Mouse (Mus musculus) right cerebral cortex, postnatal 25 days (tissue): ENCODE results near the gene Cyp4f18.
A peak's percentile ranks its signal among the peaks of the same experiment; 100 is the strongest.
"Not testable (repeated sequence)": the region's sequence is repeated elsewhere in the genome, so short reads cannot be mapped to it uniquely, and the experiment has no call there.

Source experiments
- DNase-seq: peaks from one replicate; pipeline ENCODE4 v3.0.0; 2022

Gene Cyp4f18

DNA sequence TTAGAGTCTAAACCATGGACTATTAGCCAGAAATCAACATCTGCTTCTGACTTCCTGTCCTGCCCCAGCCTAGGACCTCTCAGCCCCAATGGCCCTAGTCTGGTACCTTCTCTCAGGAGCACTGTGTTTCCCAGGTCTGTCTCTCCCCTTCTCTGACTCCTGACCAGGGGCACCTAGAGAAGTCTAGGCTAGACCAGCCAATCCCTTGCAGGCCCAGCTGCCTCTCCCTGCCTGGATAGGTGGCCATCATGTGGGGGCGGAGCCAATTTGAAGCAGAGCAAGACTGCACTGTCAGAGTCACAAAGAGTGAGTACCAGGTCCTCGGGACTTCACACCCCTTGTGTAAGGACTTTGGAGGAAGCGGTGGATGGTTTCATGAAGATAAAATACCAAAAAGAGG, at the start of gene Cyp4f18:
Cyp4f18 (minus strand) TSS at position 154 of the 400 bp plus-strand sequence.
- DNase-seq: no peak

DNA sequence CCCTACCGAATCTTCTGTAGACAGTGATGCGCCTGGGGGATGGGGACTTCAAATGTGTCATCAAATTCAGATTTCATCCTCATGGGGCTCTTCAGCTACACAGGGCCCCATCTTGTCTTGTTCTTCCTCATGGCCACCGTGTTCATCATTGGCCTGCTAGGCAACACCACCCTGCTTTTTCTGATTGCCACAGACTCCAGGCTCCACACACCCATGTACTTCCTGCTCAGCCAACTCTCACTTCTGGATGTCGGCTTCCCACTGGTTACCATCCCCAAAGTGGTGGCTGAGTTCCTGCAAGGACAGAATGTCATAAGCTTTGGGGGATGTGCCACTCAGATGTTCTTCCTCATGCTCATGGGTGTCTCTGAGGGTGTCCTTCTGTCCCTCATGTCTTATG, 48.2 kb upstream of the Cyp4f18 start:
- DNase-seq: not testable (repeated sequence)

GRCm38 (mm10) chr8:72054633-72055032, 45.2 kb upstream of the Cyp4f18 start:
- not testable (repeated sequence) for DNase-seq

DNA sequence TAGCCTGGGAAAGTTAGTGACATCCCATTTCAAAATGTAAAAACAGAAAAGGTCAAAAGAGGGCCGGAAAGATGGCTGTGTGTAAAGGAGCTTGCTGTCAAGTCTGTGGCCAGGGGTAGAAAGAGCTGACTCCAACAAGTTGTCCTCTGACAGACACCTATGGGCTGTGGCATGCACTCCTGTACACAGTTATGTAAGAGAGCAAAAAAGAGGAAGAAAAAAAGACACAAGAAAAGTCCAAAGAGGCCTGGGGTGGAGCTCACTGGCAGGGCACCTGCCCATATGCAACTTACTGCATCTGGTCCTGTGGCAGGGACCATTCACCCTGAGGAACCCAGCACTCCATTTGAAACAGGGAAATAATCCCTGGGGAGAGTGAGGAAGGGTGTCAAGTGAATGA, 33.1 kb upstream of the Cyp4f18 start:
- no peak for DNase-seq

- DNase-seq: not testable (repeated sequence)
Observed at GRCm38 (mm10) chr8:72040918-72041317, 31.5 kb upstream of the Cyp4f18 start, which contains the start of gene Olfr372. TSS of gene Olfr372 (plus strand) at chr8:72041218.

GRCm38 (mm10) chr8:72032926-72033325, 23.5 kb upstream of the Cyp4f18 start:
- not testable (repeated sequence) for DNase-seq

DNA sequence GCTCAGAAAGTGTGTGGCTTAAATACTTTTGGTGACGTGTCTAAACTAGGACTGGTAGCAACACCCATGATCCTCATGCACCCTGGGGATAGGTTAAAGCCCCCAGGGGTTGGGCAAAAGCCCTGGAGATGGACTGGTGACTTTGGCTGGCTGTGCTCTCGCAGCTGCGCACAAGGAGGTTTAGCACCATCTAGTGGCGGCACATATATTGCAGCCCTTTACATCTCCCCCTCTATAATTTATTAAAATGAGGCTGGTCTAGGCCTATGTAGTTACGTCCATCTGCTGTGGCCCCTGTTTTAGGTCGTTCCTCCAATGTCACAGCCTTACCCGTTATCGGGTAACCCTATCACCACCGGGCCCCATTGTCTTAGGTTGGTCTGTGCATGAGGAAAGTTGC, 15.5 kb upstream of the Cyp4f18 start:
- not testable (repeated sequence) for DNase-seq

DNA sequence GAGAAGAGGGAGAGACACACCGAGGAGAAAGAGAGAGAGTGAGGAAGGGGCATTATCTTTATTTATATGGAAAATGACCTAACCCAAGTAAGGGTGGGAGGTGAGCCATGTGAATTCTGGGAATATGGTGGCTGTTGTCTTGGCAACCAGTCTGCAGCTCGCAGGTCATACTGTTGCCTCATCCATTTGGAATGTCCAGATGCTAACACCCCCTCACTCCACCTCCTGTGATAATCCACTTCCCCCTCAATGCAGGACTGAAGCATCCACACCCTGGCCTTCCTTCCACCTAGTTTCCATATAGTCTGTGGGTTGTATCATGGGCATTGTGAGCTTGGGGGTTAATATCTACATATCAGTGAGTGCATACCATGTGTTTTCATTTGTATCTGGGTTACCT, 10.4 kb upstream of the Cyp4f18 start:
- DNase-seq: no peak

DNA sequence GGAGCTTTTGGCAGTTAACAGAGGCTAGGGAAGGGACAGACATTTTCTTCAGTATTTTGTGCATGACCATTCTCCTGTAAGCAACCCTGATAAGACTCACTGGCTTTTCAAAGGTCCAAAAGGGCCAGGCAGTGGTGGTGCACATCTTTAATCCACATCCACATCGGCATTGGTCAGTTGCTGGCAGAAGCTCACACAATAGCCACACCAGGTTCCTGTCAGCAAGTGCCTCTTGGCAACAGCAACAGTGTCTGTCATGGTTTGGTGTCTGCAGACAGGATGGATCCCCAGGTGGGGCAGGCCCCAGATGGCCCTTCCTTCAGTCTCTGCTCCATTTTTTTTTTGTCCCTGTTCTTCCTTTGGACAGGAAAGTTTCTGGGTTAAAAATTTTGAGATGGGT, 9.6 kb upstream of the Cyp4f18 start:
- DNase-seq: not testable (repeated sequence)

- DNase-seq: no peak
Observed at GRCm38 (mm10) chr8:72018141-72018540, 8.7 kb upstream of the Cyp4f18 start.

DNA sequence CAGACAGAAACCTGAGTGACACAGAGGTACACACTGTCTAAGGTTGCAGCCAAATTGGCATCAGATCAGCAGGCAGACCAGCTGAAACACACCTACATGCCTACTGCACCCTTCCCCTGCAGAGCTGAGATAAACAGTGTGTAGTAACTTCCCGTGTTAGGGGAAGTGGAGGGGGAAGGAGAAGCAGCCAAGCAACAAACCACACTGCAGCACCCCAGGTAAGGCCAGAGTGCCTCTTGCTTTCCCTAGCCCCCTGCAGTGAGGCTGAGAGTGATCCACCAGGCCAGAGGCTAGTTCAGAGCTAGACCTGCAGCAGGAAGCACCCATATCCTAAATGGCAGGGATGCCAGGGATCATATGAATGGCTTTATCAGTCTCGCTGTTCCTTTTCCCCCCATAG, 7.9 kb upstream of the Cyp4f18 start:
- DNase-seq: not testable (repeated sequence)

DNA sequence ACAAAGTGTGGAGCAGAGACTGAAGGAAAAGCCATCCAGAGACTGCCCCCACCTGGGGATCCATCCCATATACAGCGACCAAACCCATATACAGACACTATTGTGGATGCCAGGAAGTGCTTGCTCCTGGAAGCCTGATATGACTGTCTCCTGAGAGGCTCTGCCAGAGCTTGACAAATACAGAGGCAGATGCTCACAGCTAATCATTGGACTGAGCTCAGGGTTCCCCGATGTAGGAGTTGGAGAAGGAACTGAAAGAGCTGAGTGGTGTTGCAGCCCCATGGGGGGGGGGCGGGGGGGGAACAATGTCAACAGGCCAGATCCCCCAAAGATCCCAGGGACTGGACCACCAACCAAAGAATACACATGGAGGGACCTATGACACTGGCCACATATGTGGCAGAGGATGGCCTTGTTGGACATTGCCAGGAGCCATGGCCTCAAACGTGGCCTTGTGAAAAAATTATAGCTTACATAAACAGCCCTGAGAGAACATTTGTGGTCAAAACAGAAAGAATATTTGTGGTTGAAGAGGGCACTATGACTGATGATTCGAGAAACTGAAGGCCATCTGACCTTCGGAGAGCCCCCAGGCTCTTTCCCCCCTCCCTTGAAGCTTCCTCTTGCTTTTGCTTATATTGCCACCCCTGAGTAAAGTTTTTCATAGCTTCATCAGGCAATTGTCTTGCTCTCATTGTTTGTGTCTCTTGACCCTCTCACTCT, 4.2 kb upstream of the Cyp4f18 start:
- DNase-seq: not testable (repeated sequence)

DNA sequence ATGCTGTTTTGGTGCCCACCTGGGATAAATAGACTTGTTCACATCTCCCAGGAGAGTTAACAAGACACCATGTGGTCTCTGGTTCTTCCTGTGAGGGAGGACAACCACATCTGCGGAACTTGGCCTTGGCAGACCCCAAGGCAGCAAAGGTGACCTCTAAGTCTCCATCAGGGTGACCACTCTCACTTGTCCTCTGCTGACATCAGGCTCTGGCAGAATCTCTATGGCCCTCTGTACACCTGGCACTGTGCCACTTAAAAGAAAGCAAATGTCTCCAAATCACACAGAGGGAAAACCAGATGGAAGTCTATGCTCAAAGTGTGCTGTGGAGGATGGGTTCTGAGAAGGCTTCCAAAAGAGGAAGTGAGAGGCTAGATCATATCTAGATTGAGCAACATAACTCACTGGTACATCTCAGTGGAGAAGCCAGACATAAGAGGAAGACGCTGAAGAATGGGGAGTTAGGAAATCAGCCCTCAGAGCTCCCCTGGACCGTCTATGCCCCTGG, 1.2 kb downstream of the Cyp4f18 start:
- no peak for DNase-seq

GRCm38 (mm10) chr8:72006763-72007162, 2.7 kb downstream of the Cyp4f18 start:
- DNase-seq: no peak

- no peak for DNase-seq
Observed at GRCm38 (mm10) chr8:72005912-72006311, 3.5 kb downstream of the Cyp4f18 start.

DNA sequence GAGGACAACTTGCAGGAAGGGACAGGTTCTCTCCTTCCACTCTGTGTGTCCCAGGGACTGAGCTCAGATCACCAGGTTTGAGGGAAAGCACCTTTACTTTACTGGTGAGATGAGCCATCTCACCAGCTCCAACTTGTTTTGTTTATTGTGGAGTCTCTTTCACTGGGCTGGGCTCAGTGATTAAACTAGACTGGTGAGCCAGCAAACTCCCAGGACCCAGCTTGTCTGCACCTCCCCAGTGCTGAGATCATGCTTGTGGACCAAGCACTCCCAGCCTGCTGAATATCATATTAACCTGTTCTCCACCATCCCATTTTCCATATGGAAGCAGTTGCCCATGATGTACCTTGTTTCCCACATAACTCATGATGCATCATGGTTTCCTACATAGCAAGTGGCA, 6.5 kb downstream of the Cyp4f18 start:
- DNase-seq: no peak

DNA sequence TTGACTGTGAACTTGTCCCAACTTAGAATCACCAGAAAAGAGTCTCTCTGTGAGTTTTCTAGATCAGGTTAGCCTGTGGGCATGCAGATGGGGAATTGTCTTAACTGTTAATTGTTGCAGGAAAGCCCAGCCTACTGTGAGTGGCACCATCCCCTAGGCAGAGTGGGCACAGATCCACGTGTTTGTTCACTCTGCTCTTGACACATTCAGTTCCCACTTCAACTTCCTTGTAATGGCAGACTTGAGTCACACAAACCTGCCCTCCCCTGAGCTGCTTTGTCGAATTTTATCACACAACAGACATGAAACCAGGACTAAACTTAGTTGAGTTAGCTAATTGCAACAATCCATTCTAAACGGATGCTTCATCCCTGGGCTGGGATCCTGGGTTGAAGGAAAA, 9.2 kb downstream of the Cyp4f18 start:
- DNase-seq: no peak

- no peak for DNase-seq
Observed at GRCm38 (mm10) chr8:71999434-71999833, 10.0 kb downstream of the Cyp4f18 start.

DNA sequence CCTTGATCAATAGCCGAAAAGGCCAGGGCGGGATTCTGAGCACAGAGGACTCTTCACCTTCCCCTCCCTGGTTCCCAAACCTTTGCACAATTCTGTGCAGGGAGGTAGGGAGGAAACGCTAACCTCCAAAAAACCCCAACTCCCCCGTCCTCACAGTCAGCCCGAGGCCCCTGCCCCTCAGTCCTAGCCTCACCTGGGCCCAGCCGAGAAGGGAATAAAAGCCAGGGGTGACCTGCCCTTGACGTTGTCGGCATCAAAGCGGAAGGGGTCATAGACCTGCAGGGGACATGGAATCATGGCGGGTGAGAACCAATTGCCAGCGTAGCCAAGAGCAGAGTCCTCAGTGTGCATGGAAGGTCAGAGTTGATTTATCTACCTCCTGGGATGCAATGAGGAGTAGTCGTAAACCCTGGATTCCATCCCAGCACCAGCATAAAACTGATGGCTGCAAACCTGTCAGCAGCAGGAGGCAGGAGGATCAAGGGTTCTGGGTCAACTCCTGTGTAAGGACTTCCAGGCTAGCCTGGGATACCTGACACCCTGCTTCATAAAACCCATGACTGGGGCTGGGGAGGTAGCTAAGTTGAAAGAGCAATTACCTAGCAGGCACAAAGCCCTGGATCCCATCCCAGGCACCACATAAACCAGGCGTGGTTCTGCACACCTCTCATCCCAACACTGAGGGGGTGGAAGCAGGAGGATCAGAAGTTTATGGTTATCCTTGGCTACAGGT, 20.4 kb downstream of the Cyp4f18 start:
- DNase-seq: no peak

DNA sequence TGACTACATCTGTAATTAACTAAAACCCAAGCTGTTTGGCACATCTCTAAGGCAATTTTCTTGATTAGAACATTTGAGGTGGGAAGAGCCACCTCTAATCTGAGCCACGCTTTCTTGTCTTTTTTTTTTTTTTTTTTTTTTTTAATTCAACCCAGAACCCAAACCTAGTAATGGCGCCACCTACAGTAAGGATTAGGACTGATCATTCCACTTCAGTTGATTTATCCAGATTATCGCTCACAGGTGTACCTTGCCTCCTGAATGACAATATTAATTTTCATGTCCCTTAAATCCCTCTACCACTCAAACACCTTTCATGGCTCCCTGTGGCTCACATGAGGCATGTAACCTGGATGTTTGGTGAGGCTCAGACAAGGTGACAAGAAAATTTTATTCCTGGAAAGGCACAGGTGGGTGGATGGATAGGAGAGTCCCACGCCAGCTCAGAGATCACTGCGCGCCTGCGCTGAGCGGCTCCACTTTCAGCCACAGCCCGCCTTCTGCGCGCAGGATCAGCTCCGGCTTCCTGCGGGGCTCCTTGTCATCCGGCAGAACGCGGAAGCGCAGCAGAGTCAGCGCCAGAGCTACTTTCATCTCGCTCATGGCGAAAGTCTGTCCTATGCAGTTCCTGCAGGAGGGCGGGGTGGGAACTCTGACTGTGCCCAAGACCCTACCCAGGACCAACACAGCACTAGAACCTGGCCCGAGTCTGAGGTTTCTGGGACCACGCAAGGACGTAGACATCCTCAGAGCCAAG, 21.1 kb downstream of the Cyp4f18 start:
- DNase-seq: peak; percentile 71

DNA sequence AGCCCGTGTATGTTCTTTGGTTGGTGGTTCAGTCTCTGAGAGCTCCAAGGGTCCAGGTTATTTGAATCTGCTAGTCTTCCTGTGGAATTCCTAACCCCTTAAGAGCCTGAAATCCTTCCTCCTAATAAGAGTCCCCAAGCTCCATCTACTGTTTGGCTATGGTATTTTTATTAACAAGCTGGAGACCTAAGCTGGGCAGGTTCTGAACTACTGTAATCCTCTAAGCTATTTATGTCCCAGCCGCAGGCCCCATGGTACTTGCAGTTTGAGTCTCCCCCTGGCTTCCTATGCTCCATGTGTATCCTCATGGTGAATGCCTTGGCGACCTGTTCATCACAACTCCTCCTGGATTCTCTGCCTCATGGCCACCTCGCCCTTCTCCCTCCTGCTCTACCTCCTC, 24.8 kb downstream of the Cyp4f18 start:
- no peak for DNase-seq

DNA sequence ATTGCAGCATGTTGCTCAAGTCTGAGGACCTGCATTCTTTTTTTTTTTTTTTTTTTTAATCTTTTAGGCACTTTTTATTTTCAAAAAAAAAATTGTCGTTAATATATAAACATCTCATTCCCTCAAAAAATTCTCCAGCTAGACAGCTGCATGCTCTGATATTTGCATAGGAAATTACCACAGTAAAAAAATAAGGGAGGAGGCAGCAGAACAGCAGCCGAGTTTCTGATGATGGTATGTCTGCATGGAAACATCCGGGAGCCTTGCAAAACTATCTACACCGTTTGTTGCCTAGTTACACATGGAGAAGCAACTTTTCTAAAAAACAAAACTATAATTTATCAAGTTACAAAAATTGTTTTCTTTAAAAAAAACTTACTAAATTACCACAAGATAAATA, 28.0 kb downstream of the Cyp4f18 start:
- no peak for DNase-seq

DNA sequence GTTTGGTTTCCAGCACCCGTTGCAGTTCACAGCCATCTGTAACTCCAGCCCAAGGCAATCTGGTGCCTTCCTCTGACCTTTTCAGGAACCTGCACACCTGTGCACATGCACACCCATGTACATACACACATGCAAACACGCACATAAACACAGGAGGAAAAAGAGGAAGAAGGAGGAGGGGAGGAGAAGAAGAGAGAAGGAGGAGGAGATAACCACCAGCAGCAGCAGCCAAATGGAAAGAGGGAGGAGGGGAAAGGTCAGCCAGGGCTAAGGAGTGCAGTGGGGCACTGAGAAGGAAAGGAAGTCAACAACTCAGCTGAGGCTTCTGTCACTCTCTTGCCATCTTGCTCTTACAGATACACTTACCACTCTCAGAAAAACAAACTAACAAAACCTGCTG, 28.4 kb downstream of the Cyp4f18 start:
- DNase-seq: no peak
